Mouse (Mus musculus) thymus, adult 2 months (tissue): ENCODE measurements around the gene Iqcf1.

ENCODE experiments used
- CTCF ChIP-seq: fragments of 200-500 bp; IDR thresholded peaks from 2 replicates; pipeline ENCODE4 v1.5.1; 2012; ENCODE audit warnings: mild to moderate bottlenecking, control low read depth, low read length, moderate library complexity, borderline replicate concordance; ENCODE audit not compliant: control insufficient read depth, poor library complexity, insufficient read depth; ENCODE audit errors: extremely low read depth
- POLR2A ChIP-seq: fragments of 200-500 bp; IDR thresholded peaks from 2 replicates; pipeline ENCODE4 v1.6.1; 2012; ENCODE audit warnings: mild to moderate bottlenecking, low read length, control low read depth, moderate library complexity; ENCODE audit not compliant: control insufficient read depth, poor library complexity, insufficient read depth; ENCODE audit errors: extremely low read depth

DNA sequence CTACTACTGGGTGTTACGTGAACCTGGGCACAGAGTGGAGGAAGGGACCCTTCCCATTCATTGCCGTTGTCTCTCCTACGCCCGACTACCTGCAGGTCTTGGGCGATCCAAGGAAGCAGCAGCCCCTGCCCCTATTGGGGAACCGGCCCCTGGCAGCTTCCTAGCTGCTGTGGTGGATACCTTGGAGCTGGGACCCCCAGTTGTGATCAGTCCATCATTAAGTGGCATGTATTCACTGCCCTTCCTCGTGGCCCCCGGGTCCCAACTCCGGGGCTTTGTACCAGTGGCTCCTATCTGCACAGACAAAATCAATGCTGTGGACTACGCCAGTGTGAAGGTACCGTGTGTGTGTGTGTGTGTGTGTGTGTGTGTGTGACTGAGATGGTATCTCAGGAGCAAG is 48.5 kb upstream of the Iqcf1 start:
- TF ChIP-seq POLR2A (no peak), CTCF (no peak)
